Mouse (Mus musculus) heart, embryonic 10.5 days (tissue): Measurements from ENCODE around the gene Pidd1. TPM values are rescaled to one million over a fixed set of nuclear protein-coding genes. Genes with fewer than 3 reads are reported as not detected.

ENCODE experiments used
- DNase-seq: peaks from one replicate; pipeline ENCODE4 v3.0.0-alpha.2; 2017; ENCODE audit warnings: low spot score
- H3K27ac ChIP-seq: fragments of 300-500 bp; sonication (generic); 2 replicates; pipeline ENCODE4 v1.5.1; 2016; ENCODE audit warnings: mild to moderate bottlenecking
- H3K27me3 ChIP-seq: fragments of 300-500 bp; sonication (generic); 2 replicates; pipeline ENCODE4 v1.6.1; 2016; ENCODE audit warnings: mild to moderate bottlenecking; ENCODE audit not compliant: poor library complexity, insufficient read depth, severe bottlenecking
- H3K36me3 ChIP-seq: fragments of 300-500 bp; sonication (generic); 2 replicates; pipeline ENCODE4 v1.6.1; 2016; ENCODE audit warnings: mild to moderate bottlenecking, moderate library complexity
- H3K4me1 ChIP-seq: fragments of 300-500 bp; sonication (generic); 2 replicates; pipeline ENCODE4 v1.6.1; 2016; ENCODE audit warnings: mild to moderate bottlenecking
- H3K4me3 ChIP-seq: fragments of 300-500 bp; sonication (generic); 2 replicates; pipeline ENCODE4 v1.5.1; 2016; ENCODE audit warnings: mild to moderate bottlenecking, moderate library complexity
- H3K9me3 ChIP-seq: fragments of 300-500 bp; sonication (generic); 2 replicates; pipeline ENCODE4 v1.6.1; 2016; ENCODE audit warnings: mild to moderate bottlenecking, moderate library complexity
- WGBS: fragments of 180-500 bp; shearing (Covaris S2); methylation state at CpG from one replicate; pipeline ENCODE4 v1.1.7; 2016; 5-methylcytosine and 5-hydroxymethylcytosine counted together
- polyA plus RNA-seq: library from polyadenylated mRNA; unstranded; fragments of >200 nt; fragmentation: Nextera tagmentation; extraction: Ambion mirVana; gene quantifications from 2 replicates; pipeline ENCODE4 v1.2.1, GENCODE M21; 2016

Pidd1 gene
- polyA plus RNA-seq, 1 experiment from 2014 or later, result 18.0 TPM

GRCm38 (mm10) chr7:141435856-141436522, 7.8 kb downstream of the Pidd1 start:
- peaks cover 59% of the 10 kb centered on the region for H3K36me3 ChIP-seq
- H3K27ac ChIP-seq, result no peak overlapping the region
- H3K9me3 ChIP-seq, result no peaks in the 10 kb centered on the region
- DNase-seq, result no peak
- peak overlapping the region; percentile 63 for H3K4me3 ChIP-seq
- WGBS, result 76% methylated on average over 9 of the region's 9 CpGs
- peaks cover 54% of the 10 kb centered on the region for H3K4me1 ChIP-seq
- H3K27me3 ChIP-seq, result no peaks in the 10 kb centered on the region

- Histone ChIP-seq H3K9me3 (no peaks in the 10 kb centered on the region), H3K4me1 (peaks cover 54% of the 10 kb centered on the region), H3K27me3 (no peaks in the 10 kb centered on the region), H3K27ac (peak overlapping the region; percentile 77), H3K4me3 (peak overlapping the region; percentile 63), H3K36me3 (peaks cover 59% of the 10 kb centered on the region)
- WGBS, result 4% methylated on average over 17 of the region's 17 CpGs
- peak; percentile 90 for DNase-seq
Measured at GRCm38 (mm10) chr7:141435129-141435855, 8.5 kb downstream of the Pidd1 start.

- peaks cover 52% of the 10 kb centered on the region for H3K36me3 ChIP-seq
- H3K4me3 ChIP-seq, result peak overlapping the region; percentile 63
- no peak for DNase-seq
- no peaks in the 10 kb centered on the region for H3K27me3 ChIP-seq
- peaks cover 61% of the 10 kb centered on the region for H3K4me1 ChIP-seq
- 17% methylated on average over 8 of the region's 8 CpGs for WGBS
- H3K27ac ChIP-seq, result peak overlapping the region; percentile 77
- H3K9me3 ChIP-seq, result no peaks in the 10 kb centered on the region
Measured at GRCm38 (mm10) chr7:141434464-141434863, 9.4 kb downstream of the Pidd1 start.

- Histone ChIP-seq H3K4me1 (peaks cover 68% of the 10 kb centered on the region), H3K27me3 (no peaks in the 10 kb centered on the region), H3K4me3 (peak overlapping the region; percentile 63), H3K9me3 (no peaks in the 10 kb centered on the region), H3K27ac (peak overlapping the region; percentile 77), H3K36me3 (peaks cover 45% of the 10 kb centered on the region)
- WGBS, result 75% methylated on average over 15 of the region's 15 CpGs
- no peak for DNase-seq
Measured at GRCm38 (mm10) chr7:141433517-141434400, 10.1 kb downstream of the Pidd1 start.

- Histone ChIP-seq H3K27me3 (no peaks in the 10 kb centered on the region), H3K27ac (no peak overlapping the region), H3K36me3 (peaks cover 37% of the 10 kb centered on the region), H3K9me3 (no peaks in the 10 kb centered on the region), H3K4me3 (no peak overlapping the region), H3K4me1 (peaks cover 76% of the 10 kb centered on the region)
- 89% methylated on average over 6 of the region's 6 CpGs for WGBS
- DNase-seq, result no peak
Measured at GRCm38 (mm10) chr7:141432741-141433516, 10.9 kb downstream of the Pidd1 start.

GRCm38 (mm10) chr7:141432186-141432611, 11.6 kb downstream of the Pidd1 start:
- no peak for DNase-seq
- Histone ChIP-seq H3K36me3 (peaks cover 37% of the 10 kb centered on the region), H3K27ac (no peak overlapping the region), H3K27me3 (0 out of 2 replicates have a peak, but pooled peaks cover 5% of the 10 kb centered on the region), H3K9me3 (no peaks in the 10 kb centered on the region), H3K4me3 (no peak overlapping the region), H3K4me1 (peaks cover 78% of the 10 kb centered on the region)
- 88% methylated on average over 8 of the region's 8 CpGs for WGBS

- Histone ChIP-seq H3K27me3 (0 out of 2 replicates have a peak, but pooled peaks cover 5% of the 10 kb centered on the region), H3K4me1 (peaks cover 80% of the 10 kb centered on the region), H3K4me3 (no peak overlapping the region), H3K36me3 (peaks cover 37% of the 10 kb centered on the region), H3K9me3 (no peaks in the 10 kb centered on the region), H3K27ac (no peak overlapping the region)
- WGBS, result 92% methylated on average over 19 of the region's 19 CpGs
- no peak for DNase-seq
Measured at GRCm38 (mm10) chr7:141431434-141432185, 12.2 kb downstream of the Pidd1 start.

GRCm38 (mm10) chr7:141430585-141431240, 13.1 kb downstream of the Pidd1 start:
- H3K4me3 ChIP-seq, result no peak overlapping the region
- no peak for DNase-seq
- WGBS, result 94% methylated on average over 9 of the region's 9 CpGs

GRCm38 (mm10) chr7:141429840-141430584, 13.8 kb downstream of the Pidd1 start:
- Histone ChIP-seq H3K27me3 (0 out of 2 replicates have a peak, but pooled peaks cover 5% of the 10 kb centered on the region), H3K4me3 (peak overlapping the region; percentile 51), H3K36me3 (peaks cover 37% of the 10 kb centered on the region), H3K9me3 (no peaks in the 10 kb centered on the region), H3K4me1 (peaks cover 67% of the 10 kb centered on the region), H3K27ac (peak overlapping the region; percentile 84)
- 53% methylated on average over 9 of the region's 9 CpGs for WGBS
- no peak for DNase-seq

More at GRCm38 (mm10) chr7:141430585-141431240, 13.1 kb downstream of the Pidd1 start:
- peaks cover 74% of the 10 kb centered on the region for H3K4me1 ChIP-seq
- 0 out of 2 replicates have a peak, but pooled peaks cover 5% of the 10 kb centered on the region for H3K27me3 ChIP-seq
- peak overlapping the region; percentile 84 for H3K27ac ChIP-seq
- no peaks in the 10 kb centered on the region for H3K9me3 ChIP-seq
- H3K36me3 ChIP-seq, result peaks cover 37% of the 10 kb centered on the region

GRCm38 (mm10) chr7:141429310-141429709, 14.5 kb downstream of the Pidd1 start, which contains the start of gene Cend1:
Cend1 (minus strand) TSS chr7:141429491.
- 3% methylated on average over 19 of the region's 19 CpGs for WGBS
- peak within 1 kb of the TSS; percentile 84 for H3K27ac ChIP-seq
- peaks cover 37% of the 10 kb centered on the region for H3K36me3 ChIP-seq
- peak within 1 kb of the TSS; percentile 51 for H3K4me3 ChIP-seq
- peak; percentile 90 for DNase-seq
- H3K27me3 ChIP-seq, result 0 out of 2 replicates have a peak, but pooled peaks cover 5% of the 10 kb centered on the region
- H3K4me1 ChIP-seq, result peaks cover 60% of the 10 kb centered on the region
- no peaks in the 10 kb centered on the region for H3K9me3 ChIP-seq
